Mouse (Mus musculus): ENCODE results near the gene Alox5. TPM values are rescaled to one million over a fixed set of nuclear protein-coding genes. Genes with fewer than 3 reads are reported as not detected.

The Alox5 gene
- polyA plus RNA-seq, 1 experiment: 2.8 TPM

DNA sequence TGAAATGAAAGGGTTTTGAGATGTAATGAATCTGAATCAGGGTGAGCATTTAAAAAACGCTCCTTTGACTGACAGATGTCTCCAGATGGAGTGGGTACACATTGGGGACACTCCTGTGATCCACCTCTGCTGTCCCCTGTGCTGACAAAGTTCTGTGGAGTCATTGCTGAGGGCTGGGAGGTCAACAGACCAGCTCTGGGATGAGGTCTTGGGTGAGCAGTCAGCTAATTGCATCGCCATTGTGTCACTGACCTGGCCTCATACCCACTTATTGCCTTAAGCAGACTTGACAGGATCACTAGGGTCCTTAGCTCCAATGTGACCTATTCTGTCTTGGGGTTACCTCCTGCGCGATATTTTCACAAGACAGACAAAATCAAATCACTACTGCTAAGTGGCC, 53.8 kb downstream of the Alox5 start:
- Histone ChIP-seq H3K4me3 (ENCODE audit: insufficient read depth, low read depth, low read length) (no peak overlapping the region), H3K4me1 (ENCODE audit: control insufficient read depth, insufficient read depth, insufficient read length, low read length) (peaks cover 9% of the 10 kb centered on the region; the same call in 1 of the 2 replicates), H3K27ac (replicated peaks; ENCODE audit: low read depth, low read length) (no peak overlapping the region)

GRCm38 (mm10) chr6:116406680-116407079, 54.3 kb downstream of the Alox5 start:
- H3K4me1 ChIP-seq (ENCODE audit: control insufficient read depth, insufficient read depth, insufficient read length, low read length): peaks cover 9% of the 10 kb centered on the region; the same call in 1 of the 2 replicates
- no peak overlapping the region for H3K27ac ChIP-seq (replicated peaks; ENCODE audit: low read depth, low read length)
- no peak overlapping the region for H3K4me3 ChIP-seq (ENCODE audit: insufficient read depth, low read depth, low read length)

GRCm38 (mm10) chr6:116406152-116406551, 54.8 kb downstream of the Alox5 start:
- Histone ChIP-seq H3K27ac (replicated peaks; ENCODE audit: low read depth, low read length) (no peak overlapping the region), H3K4me1 (ENCODE audit: control insufficient read depth, insufficient read depth, insufficient read length, low read length) (peaks cover 9% of the 10 kb centered on the region; the same call in 1 of the 2 replicates), H3K4me3 (ENCODE audit: insufficient read depth, low read depth, low read length) (no peak overlapping the region)

DNA sequence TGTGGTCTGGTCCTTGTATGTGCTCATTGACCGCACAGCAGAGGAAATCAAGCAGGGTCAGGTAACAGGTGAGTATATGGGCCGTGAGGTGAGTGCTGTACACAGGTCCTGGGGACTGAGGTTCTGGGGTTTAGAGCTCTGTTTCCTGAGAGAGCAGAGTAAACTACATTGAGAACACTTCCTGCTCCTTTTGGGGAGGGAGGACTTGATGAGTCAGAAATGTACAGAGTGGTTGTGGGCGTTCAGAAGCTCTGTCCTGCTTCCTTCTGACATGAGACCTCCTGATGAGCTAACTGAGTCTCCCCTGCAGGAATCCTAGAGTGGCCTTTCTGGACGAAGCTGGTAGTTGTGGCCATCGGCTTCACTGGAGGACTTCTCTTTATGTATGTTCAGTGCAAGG, 55.3 kb downstream of the Alox5 start:
- no peak overlapping the region for H3K4me3 ChIP-seq (ENCODE audit: insufficient read depth, low read depth, low read length)
- H3K4me1 ChIP-seq (ENCODE audit: control insufficient read depth, insufficient read depth, insufficient read length, low read length): peaks cover 9% of the 10 kb centered on the region; the same call in 1 of the 2 replicates
- H3K27ac ChIP-seq (replicated peaks; ENCODE audit: low read depth, low read length): no peak overlapping the region

- Histone ChIP-seq H3K27ac (replicated peaks; ENCODE audit: low read depth, low read length) (no peak overlapping the region), H3K4me1 (ENCODE audit: control insufficient read depth, insufficient read depth, insufficient read length, low read length) (peaks cover 9% of the 10 kb centered on the region; the same call in 1 of the 2 replicates), H3K4me3 (ENCODE audit: insufficient read depth, low read depth, low read length) (no peak overlapping the region)
Observed at GRCm38 (mm10) chr6:116405243-116405642, 55.7 kb downstream of the Alox5 start.

GRCm38 (mm10) chr6:116402426-116402825, 58.6 kb downstream of the Alox5 start:
- Histone ChIP-seq H3K27ac (replicated peaks; ENCODE audit: low read depth, low read length) (no peak overlapping the region), H3K4me1 (ENCODE audit: control insufficient read depth, insufficient read depth, insufficient read length, low read length) (no peaks in the 10 kb centered on the region), H3K4me3 (ENCODE audit: insufficient read depth, low read depth, low read length) (no peak overlapping the region)

- Histone ChIP-seq H3K4me1 (ENCODE audit: control insufficient read depth, insufficient read depth, insufficient read length, low read length) (no peaks in the 10 kb centered on the region), H3K27ac (replicated peaks; ENCODE audit: low read depth, low read length) (no peak overlapping the region), H3K4me3 (ENCODE audit: insufficient read depth, low read depth, low read length) (no peak overlapping the region)
Observed at GRCm38 (mm10) chr6:116401746-116402423, 59.1 kb downstream of the Alox5 start.

GRCm38 (mm10) chr6:116398136-116398535, 62.8 kb downstream of the Alox5 start:
- Histone ChIP-seq H3K4me1 (ENCODE audit: control insufficient read depth, insufficient read depth, insufficient read length, low read length) (no peaks in the 10 kb centered on the region), H3K27ac (replicated peaks; ENCODE audit: low read depth, low read length) (no peak overlapping the region), H3K4me3 (ENCODE audit: insufficient read depth, low read depth, low read length) (no peak overlapping the region)

DNA sequence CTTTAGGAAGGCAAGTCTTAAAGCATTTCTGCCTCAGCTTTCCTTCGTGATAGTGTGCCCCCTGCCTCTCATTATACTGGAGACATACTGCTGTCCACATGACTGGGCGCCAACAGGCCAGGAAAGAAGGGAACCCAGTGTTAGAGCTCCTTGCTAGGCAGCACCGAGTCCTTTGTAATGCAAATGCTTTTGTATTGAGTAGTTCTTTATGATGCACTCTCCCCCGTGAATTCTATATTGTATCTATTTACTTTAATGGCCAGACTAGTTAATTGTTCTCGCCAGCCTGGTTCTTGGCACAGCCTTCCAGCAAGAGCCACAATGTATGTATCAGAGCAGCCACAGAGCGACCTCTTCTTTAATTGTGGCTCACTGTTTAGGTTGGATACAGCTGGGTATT, 63.4 kb downstream of the Alox5 start:
- Histone ChIP-seq H3K27ac (replicated peaks; ENCODE audit: low read depth, low read length) (no peak overlapping the region), H3K4me1 (ENCODE audit: control insufficient read depth, insufficient read depth, insufficient read length, low read length) (no peaks in the 10 kb centered on the region)

DNA sequence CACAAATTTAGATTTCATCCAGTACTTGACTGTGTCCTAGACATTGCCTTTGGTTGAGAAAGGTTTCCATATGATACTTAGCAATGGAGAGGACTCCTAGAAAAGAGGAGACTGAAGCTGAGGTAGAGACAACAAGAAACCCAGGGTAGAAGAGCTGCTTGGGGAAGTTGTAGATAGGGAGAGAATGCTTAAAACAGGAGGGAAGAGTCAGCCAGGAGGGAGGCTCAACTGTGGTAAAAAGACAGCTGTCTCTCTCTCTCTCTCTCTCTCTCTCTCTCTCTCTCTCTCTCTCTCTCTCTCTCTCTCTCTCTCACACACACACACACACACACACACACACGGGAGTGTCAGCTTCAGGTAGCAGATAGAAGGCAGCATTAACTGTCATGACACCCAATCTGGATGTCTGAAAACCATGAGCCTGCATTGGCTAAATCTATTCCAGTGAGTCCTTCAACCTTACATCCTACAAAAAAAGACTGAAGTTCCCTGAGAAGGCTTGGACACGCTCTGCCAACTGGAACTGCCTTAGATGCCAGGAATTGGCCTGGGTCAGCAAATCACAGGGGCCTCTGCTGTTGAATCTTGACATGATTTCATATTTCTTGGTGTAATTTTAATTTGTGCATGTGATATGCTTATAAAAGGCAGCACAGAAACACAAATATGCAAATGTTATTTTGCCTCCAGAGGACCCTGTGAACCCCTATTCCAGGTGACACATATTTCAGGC, 65.9 kb downstream of the Alox5 start:
- Histone ChIP-seq H3K4me3 (ENCODE audit: insufficient read depth, low read depth, low read length) (no peak overlapping the region), H3K27ac (replicated peaks; ENCODE audit: low read depth, low read length) (no peak overlapping the region)

More for the DNA sequence above, 63.4 kb downstream of the Alox5 start:
- H3K4me3 ChIP-seq (ENCODE audit: insufficient read depth, low read depth, low read length): no peak overlapping the region

DNA sequence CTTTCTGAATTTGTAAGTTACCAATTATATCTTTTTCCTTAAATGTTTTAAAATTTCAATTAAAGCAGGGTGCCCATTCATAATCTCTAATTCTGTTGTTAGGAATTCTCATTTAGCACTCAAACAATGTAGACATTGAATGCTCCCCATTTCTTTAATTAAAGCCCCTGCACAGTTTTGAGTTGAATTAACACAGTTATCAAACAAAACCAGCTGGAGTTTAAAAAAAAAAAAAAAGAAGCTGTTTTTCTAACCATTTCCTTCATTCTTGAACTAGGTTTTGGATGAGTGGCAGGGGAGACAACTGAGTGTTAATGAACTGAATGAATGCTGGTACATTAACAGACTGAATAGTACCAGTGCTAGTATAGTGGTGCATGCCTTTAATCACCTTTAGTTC, 71.5 kb downstream of the Alox5 start:
- no peak overlapping the region for H3K4me3 ChIP-seq (ENCODE audit: insufficient read depth, low read depth, low read length)
- no peak overlapping the region for H3K27ac ChIP-seq (replicated peaks; ENCODE audit: low read depth, low read length)
- peaks cover 2% of the 10 kb centered on the region; the same call in 1 of the 2 replicates for H3K4me1 ChIP-seq (ENCODE audit: control insufficient read depth, insufficient read depth, insufficient read length, low read length)

More for the DNA sequence above, 65.9 kb downstream of the Alox5 start:
- no peaks in the 10 kb centered on the region for H3K4me1 ChIP-seq (ENCODE audit: control insufficient read depth, insufficient read depth, insufficient read length, low read length)

DNA sequence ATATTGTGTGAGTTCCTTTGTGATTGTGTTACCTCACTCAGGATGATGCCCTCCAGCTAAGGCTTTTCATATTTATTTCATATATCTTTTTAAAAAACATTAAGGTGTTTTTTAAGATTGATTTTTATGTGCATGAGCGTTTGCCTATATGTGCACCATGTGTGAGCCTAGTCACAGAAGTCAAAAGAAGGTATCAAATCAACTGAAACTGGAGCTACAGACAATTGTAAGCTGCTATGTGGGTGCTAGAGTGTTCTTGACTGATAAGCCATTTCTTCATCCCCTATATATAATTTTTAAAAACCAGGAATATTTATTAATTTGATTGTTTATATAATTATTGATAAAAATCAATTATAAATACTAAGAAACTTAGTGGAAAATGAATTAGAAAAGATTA, 72.9 kb downstream of the Alox5 start:
- Histone ChIP-seq H3K27ac (replicated peaks; ENCODE audit: low read depth, low read length) (no peak overlapping the region), H3K4me1 (ENCODE audit: control insufficient read depth, insufficient read depth, insufficient read length, low read length) (peaks cover 2% of the 10 kb centered on the region; the same call in 1 of the 2 replicates), H3K4me3 (ENCODE audit: insufficient read depth, low read depth, low read length) (no peak overlapping the region)

DNA sequence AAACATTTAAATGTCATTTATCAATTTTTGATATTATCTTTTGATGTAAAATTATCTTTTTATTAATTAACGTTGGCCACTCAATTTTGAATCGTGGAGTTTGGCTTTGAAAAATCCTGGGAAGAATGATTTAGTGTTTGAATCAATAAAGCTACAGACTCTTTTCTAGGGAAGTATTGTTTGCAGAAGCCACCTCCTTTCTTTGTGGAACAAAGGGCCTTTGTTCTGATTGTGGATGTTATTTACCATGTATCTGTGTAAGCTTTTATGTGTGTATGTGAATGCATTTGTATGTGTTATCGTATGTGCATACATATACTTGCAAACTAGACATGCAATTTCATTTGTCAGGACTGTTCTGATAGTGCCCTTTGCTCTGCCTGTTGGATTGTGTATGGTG, 74.5 kb downstream of the Alox5 start:
- Histone ChIP-seq H3K4me1 (ENCODE audit: control insufficient read depth, insufficient read depth, insufficient read length, low read length) (peaks cover 2% of the 10 kb centered on the region; the same call in 1 of the 2 replicates), H3K4me3 (ENCODE audit: insufficient read depth, low read depth, low read length) (no peak overlapping the region), H3K27ac (replicated peaks; ENCODE audit: low read depth, low read length) (no peak overlapping the region)

- Histone ChIP-seq H3K4me3 (ENCODE audit: insufficient read depth, low read depth, low read length) (no peak overlapping the region), H3K4me1 (ENCODE audit: control insufficient read depth, insufficient read depth, insufficient read length, low read length) (peaks cover 2% of the 10 kb centered on the region; the same call in 1 of the 2 replicates), H3K27ac (replicated peaks; ENCODE audit: low read depth, low read length) (no peak overlapping the region)
Observed at GRCm38 (mm10) chr6:116386045-116386415, 74.9 kb downstream of the Alox5 start.

- Histone ChIP-seq H3K27ac (replicated peaks; ENCODE audit: low read depth, low read length) (no peak overlapping the region), H3K4me3 (ENCODE audit: insufficient read depth, low read depth, low read length) (no peak overlapping the region), H3K4me1 (ENCODE audit: control insufficient read depth, insufficient read depth, insufficient read length, low read length) (peaks cover 2% of the 10 kb centered on the region; the same call in 1 of the 2 replicates)
Observed at GRCm38 (mm10) chr6:116385194-116386044, 75.6 kb downstream of the Alox5 start.
